Mouse (Mus musculus): Measurements from ENCODE around the gene Sergef.

DNA sequence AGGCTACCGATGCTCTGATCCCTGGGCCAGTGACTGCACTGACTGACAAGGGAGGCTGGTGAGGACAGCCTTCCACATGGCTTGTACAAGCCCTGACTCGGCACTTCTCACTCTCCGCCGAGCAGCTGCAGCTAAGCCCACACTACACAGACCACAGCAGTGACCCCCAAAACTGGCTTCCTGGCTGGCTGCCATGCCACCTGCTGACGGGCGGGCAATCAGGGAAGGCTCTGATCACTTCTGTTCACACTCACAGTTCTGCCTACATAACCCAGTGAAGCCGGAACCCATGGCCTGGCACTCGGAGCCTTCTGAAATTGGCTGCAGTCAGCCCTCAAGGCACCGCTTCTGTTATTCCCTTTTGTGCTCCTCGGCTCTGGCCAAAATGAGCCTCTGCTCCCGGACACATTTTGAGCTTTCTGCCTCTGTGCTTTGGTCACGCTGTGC is 95.4 kb downstream of the Sergef start:
- no peak for TF ChIP-seq EP300 (IDR thresholded peaks at IDR 0.05; ENCODE audit: low read depth)
- TF ChIP-seq CTCF (IDR thresholded peaks at IDR 0.05; ENCODE audit: low read depth), result no peak

All from liver, embryonic 14.5 days (tissue).